Mouse (Mus musculus): ENCODE results near the gene AC131692.1.

AC131692.1 gene

DNA sequence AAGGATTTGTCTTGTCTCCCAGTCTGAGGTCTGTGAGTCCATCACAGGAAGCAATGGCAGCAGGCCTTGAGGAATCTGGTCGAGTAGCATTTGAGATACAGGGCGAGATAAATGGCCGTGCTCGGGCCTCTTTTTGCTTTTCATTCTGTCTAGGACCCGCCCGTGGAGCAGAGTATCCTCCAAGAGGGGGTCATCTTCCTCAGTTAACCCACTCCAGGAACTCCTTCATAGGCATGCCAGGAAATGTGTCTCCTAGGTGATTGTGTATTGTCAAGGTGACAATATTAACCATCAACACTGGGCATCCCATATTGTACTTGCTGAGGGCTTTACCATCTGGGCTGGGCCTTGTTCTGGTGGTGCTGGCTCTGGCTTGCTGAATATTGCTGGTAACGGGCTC is at the start of gene AC131692.1:
AC131692.1 (plus strand) TSS at position 301 of the 400 bp plus-strand sequence.
- no peak for DNase-seq

DNA sequence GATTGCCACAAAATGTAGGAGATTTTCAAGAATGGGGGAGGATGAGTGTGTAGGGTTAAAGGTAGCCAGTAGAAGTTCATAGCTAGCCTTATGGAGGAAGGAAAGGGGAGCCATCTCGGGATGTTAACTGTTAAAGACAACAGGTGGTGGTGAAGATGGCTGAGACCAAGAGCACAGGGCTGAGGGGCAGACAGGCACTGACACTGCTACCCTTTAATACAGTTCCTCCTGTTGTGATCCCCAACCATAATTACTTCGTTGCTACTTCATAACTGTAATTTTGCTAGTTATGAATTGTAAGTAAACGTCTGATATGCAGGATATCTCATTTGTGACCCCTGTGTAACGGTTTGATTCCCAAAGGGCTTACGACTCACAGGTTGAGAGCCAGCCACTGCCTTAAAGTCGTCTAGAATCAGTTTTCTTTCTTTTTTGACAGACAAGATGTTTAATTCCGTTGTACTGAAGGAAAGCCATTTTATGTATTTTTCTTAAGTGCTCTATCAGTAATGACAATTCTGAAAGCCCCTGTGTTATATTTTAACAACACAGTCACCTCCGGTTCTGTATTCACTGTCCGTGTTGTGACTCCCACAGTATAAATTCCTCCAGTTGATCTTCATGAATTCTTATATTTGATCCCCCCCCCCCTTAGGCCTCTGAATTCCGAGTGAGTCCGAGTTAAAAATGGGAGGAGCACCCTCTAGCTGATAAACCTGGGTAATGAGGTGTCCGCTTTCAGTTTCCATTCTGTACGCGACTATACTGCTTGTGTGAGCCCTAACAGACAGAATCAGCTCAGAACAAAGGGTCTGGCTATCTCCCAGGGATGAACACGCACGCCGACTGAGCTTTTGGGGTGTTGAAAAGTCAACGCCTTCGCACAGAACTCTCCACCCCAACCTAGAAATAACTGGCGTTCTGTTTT is 48.6 kb upstream of the AC131692.1 start:
- DNase-seq = peak in 1 of 2 experiments; percentile 13

DNA sequence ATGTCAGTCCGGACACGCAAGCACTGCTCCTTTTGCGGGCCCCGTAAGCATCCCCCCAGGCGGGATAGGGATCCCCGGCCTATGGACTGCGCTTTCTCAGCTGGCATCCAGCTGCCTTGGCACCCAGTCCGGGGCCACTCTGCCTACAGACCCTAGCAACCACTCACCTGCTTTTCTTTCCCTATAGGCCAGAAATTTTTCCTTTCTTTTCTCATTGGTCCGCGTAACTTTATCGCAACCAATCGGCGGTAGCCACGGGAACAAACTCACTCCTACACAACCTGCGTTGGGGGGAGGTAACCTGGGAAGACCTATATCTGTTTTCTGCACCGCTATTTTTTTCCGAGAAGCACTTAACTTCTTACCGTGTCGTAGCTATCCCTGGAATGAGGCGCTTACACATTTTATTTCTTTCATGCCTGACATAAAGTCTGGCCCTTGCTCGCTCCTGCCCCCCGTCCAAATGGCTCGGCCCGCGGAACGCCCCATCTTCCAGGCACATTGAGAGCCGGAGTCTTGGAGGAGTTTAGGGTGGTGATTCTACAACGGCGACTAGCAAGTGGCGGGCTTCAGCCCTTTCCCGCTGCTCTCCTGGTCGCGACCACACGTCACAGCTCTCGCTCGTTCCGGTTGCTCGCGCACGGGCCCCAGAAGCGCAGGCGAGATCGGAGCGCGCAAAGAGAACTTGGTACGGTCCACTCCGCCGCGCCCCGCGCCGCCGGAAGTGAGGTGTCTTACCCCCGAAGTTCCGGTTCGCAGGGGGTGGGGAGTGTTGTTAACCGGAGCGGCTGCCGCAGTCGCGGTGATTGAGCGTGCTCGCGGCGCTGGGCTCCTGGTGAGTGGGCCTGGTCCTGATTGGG is 47.7 kb upstream of the AC131692.1 start, which contains the start of gene Syvn1:
Syvn1 (plus strand) TSS at position 283 of the 860 bp plus-strand sequence.
- peak; percentile 93 for DNase-seq

GRCm38 (mm10) chr19:6047154-6047898 is 46.9 kb upstream of the AC131692.1 start:
- peak in 1 of 2 experiments; percentile 31 for DNase-seq

DNA sequence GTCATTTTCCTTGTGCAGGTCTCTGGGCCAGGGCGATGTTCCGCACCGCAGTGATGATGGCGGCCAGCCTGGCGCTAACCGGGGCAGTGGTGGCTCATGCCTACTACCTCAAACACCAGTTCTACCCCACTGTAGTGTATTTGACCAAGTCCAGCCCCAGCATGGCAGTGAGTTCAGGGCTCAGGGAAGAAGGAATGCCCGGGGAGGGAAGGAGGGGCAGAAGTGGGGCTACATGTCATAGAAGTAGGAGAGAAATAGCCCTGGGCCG is 46.4 kb upstream of the AC131692.1 start:
- DNase-seq = peak in 1 of 2 experiments; percentile 21

- no peak for DNase-seq
Measured at GRCm38 (mm10) chr19:6048681-6049410, 45.4 kb upstream of the AC131692.1 start.

DNA sequence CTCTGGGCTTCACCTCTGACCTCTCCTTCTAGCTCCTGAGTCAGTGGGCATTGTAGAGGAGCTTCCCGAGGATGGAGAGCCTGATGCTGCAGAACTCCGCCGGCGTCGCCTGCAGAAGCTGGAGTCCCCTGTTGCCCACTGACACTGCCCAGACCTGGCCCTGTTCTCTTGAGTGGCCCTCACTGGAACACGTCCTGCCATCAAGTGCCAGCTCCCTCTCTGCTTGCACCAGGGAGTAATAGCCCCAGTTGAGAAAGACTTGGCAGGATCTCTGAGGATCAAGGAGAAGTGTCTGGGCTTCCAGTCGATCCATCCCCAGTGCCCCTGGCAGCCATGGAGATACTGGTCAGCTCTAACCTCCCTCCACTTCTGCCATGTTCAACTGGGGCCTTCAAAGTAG is 41.7 kb upstream of the AC131692.1 start:
- peak in 1 of 2 experiments; percentile 3 for DNase-seq

DNA sequence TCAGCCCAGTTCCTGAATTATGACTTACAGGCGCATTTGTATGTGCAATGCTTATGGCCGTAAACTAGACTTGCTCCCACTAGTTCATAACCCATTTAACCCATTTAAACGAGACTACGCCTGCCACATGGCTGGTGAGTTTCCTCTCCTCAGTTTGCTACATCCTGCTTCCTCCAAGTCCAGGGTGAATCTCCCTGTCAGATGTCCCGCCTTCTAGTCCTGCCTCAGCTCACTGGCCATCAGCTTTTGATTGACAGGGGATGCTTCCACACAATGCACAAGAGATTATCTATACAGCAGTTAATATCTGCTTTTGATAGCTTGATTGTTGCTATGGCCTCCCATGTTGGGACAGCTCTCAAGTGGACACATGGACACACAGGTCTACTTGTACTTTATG is 39.9 kb upstream of the AC131692.1 start:
- no peak for DNase-seq

GRCm38 (mm10) chr19:6056696-6057095 is 37.5 kb upstream of the AC131692.1 start:
- peak; percentile 21 to 25 for DNase-seq

DNA sequence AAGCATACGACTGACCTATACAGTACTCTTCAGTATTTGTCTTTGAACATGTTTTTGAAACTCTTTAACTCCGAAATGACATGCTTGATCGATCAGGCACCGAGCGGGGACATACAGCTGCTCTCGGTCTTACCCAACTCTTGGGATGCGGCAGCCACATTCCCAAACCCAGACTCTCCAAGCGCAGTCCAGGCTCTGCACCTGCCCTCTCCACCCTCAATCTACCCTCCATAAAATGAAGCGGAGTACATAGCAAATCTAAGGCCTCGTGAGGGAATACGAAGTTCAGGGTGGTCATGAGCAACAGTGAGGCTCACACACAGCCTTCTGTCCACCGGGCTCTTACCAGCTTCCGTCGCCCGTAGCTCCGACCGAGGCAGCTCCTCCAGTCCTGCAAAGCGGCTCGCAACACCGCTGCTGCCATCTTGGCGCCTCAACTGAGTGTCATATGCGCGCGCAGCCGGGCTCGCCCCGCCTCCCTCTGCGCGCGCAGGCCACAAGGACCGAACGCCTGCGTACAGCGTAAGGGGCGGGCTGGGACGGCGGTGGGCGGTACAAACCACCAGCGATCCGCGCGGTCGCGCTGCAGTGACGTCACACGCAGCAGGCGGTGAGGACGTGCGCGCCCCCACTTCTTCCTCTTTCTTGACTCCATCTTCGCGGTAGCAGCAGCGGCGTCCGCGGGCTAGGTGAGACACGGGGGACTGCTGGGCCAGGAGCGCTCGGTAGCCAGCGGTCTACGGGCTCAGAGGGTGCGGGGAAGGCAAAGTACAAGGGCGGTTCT is 36.7 kb upstream of the AC131692.1 start, which contains the start of the genes Mrpl49 and Fau:
Mrpl49 (minus strand) TSS at position 473 of the 784 bp plus-strand sequence.
Fau (plus strand) TSS at position 532 of the 784 bp plus-strand sequence.
- DNase-seq = peak; percentile 97 to 99

GRCm38 (mm10) chr19:6058513-6058912 is 35.7 kb upstream of the AC131692.1 start:
- no peak for DNase-seq

GRCm38 (mm10) chr19:6058966-6059365 is 35.3 kb upstream of the AC131692.1 start:
- peak in 1 of 2 experiments; percentile 7 for DNase-seq

DNA sequence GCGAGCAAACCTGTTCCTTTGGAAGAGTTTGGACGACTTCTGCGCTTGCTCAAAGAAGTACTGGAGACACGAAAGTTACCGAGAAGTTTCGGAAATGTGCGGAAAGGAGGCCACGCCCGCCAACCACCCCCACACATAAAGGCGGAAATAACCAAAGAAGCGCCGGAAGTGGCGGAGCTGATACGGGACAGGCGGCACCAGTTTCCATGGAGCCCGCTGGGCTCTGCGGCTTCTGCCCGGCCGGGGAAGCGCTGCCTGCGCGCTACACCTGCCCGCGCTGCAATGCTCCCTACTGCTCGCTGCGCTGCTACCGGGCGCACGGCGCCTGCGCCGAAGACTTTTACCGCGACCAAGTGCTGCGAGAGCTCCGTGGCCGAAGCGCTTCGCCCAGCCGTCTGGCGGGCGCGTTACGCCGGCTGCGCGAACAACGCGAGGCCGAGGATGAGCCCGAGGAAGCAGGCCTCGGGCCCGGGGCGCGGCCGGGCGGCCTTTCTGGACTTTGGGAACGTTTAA is 33.1 kb upstream of the AC131692.1 start, which contains the start of gene Znhit2:
Znhit2 (plus strand) TSS at position 172 of the 513 bp plus-strand sequence.
- peak; percentile 88 to 91 for DNase-seq

- DNase-seq = peak; percentile 30 to 53
Measured at GRCm38 (mm10) chr19:6061641-6062302, 32.4 kb upstream of the AC131692.1 start.

DNA sequence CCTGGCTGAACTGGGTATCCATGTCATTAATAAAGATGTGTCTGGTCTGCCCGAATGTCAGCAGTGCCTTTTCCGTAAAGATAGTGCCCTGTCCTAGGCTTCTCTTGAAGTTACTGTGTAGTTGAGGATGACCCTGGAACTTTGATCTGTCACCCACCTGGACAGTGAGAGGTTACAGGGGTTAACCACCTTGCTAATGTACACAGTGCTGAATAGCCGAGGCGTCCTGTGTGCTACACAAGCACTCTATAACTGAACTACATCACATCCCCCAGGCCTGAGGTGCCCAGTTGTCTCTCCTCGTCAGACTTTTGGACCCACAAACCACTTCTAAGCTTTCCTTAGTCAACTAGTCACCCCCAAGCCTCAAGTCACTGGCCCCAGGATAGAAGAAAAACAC is 31.8 kb upstream of the AC131692.1 start:
- DNase-seq = no peak

DNA sequence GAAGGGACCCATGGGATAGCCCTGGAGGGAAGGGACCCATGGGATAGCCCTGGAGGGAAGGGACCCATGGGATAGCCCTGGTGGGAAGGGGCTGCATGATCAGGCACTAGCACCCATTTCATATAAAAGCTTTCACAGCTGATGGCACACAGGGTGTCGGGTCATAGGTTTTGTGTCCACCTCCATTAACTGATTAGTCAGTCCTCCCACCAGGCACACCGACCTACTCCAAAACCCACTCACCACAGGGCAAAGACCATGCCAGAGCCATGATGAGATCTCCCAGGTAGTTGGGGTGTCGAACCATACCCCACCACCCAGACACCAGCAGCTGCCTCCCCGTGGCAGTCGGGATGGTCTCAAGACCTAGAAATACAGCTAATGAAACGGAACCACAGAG is 31.1 kb upstream of the AC131692.1 start:
- DNase-seq = no peak

DNA sequence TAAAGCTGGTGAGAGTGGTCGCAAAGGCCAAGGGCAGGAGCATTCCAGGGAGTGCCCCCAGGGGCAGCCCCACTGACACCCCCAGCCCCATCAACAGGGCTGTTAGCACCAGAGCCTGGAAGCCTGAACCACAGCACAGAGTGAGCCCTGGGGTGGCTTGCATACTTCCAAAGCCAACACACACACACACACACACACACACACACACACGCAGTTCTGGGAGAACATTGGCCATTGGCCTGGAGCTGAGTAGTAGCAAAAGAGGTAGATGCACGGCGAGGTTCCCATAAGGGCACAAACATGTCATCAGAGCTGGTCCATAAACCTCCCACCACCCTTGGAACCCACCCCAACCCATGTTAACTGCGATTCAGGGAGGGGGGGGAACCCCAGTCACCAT is 27.6 kb upstream of the AC131692.1 start:
- no peak for DNase-seq

- DNase-seq = peak; percentile 91 to 93
Measured at GRCm38 (mm10) chr19:6067011-6067723, 27.1 kb upstream of the AC131692.1 start.

DNA sequence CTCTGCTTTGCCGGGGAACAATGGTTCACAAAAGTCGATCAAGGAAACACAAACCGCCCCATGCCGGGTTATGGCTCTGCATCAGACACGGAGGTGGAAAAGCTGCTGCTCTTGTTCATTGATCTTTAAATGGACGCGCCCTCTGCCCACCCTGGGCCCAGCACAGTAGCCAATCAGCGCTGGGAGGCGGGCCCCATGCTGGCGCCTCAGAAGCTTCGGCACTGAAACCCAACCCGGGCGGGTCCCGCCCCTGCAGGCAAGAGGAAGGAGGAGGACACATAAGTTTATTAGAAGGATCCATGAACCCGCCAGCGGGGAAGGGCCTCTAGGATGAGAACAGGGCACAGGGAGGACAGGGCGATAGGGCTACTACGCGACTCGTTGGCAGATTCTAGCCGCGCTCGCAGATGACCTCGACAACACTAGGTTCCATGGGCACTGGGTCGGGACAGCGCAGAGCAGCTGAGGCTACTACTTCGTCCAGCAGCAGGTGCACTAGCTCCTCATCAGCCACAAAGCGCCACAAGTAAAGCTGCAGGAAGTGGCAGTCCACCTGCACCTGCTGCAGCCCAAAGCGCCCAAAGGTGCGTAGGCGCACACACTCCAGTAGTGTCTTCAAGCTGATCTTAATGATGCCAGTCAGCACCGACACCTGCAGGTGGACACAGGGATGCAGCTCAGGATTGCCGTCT is 26.3 kb upstream of the AC131692.1 start, which contains the start of gene Tm7sf2:
Tm7sf2 (minus strand) TSS at position 650 of the 692 bp plus-strand sequence.
- peak; percentile 85 to 88 for DNase-seq

Data from cerebellum, adult 18-20 months (tissue).